ENCODE assay signal across 8 mouse cellular contexts in genomic region chr1:156939251-156940141, GRCm38 (mm10). TPM values are rescaled to one million over a fixed set of nuclear protein-coding genes. Genes with fewer than 3 reads are reported as not detected.
DNase-seq lines count a peak whose midpoint lies in the region; ATAC-seq and TF ChIP-seq lines count a peak whose summit lies in the region.

Gene Ralgps2 (minus strand): TSS chr1:156939626.

- DNase-seq in 416B (ENCODE audit: low read depth) = peak; percentile 72
- peak; percentile 28 for DNase-seq in adrenal gland, adult 8-10 months
- peak; percentile 84 for DNase-seq in embryonic facial prominence, embryonic 10.5 days (ENCODE audit: low spot score)
- peak; percentile 78 for DNase-seq in liver, embryonic 11.5 days (ENCODE audit: low spot score)
- DNase-seq in splenic B cell, adult 2 months (ENCODE audit: low read depth, low spot score) = peak; percentile 69

- peak within 1 kb of the TSS; percentile 85 for H3K4me3 ChIP-seq in embryonic facial prominence, embryonic 10.5 days
- peak within 1 kb of the TSS; percentile 90 for H3K4me3 ChIP-seq in heart, embryonic 12.5 days
- peak within 1 kb of the TSS; percentile 91 for H3K4me3 ChIP-seq in kidney, embryonic 16.5 days (ENCODE audit: low read length)
- H3K4me3 ChIP-seq in liver, embryonic 11.5 days (ENCODE audit: low read depth, low read length) = peak within 1 kb of the TSS; percentile 96
- H3K4me3 ChIP-seq in myocyte = peak within 1 kb of the TSS; percentile 38

- H3K9me3 ChIP-seq in embryonic facial prominence, embryonic 10.5 days = 0 out of 2 replicates have a peak, but pooled peaks cover 2% of the 10 kb centered on the region
- H3K9me3 ChIP-seq in heart, embryonic 12.5 days (replicated peaks) = no peaks in the 10 kb centered on the region
- no peaks in the 10 kb centered on the region for H3K9me3 ChIP-seq in kidney, embryonic 16.5 days (ENCODE audit: low read length)
- no peaks in the 10 kb centered on the region for H3K9me3 ChIP-seq in liver, embryonic 11.5 days (ENCODE audit: control insufficient read depth, low read length)

- H3K4me1 ChIP-seq in embryonic facial prominence, embryonic 10.5 days = peaks cover 23% of the 10 kb centered on the region
- peaks cover 12% of the 10 kb centered on the region for H3K4me1 ChIP-seq in heart, embryonic 12.5 days (replicated peaks)
- peaks cover 21% of the 10 kb centered on the region for H3K4me1 ChIP-seq in kidney, embryonic 16.5 days (ENCODE audit: insufficient read depth, low read length)
- peaks cover 28% of the 10 kb centered on the region for H3K4me1 ChIP-seq in liver, embryonic 11.5 days (replicated peaks; ENCODE audit: control insufficient read depth, insufficient read depth, low read length)

- H3K9ac ChIP-seq in heart, embryonic 12.5 days = peak within 1 kb of the TSS; percentile 87
- peak within 1 kb of the TSS; percentile 95 for H3K9ac ChIP-seq in kidney, embryonic 16.5 days (replicated peaks; ENCODE audit: low read length)
- peak within 1 kb of the TSS; percentile 91 for H3K9ac ChIP-seq in liver, embryonic 11.5 days (ENCODE audit: low read depth, low read length)

- no peaks in the 10 kb centered on the region for H3K27me3 ChIP-seq in embryonic facial prominence, embryonic 10.5 days (replicated peaks; ENCODE audit: low read depth, poor library complexity, severe bottlenecking)
- no peaks in the 10 kb centered on the region for H3K27me3 ChIP-seq in heart, embryonic 12.5 days (replicated peaks)
- no peaks in the 10 kb centered on the region for H3K27me3 ChIP-seq in kidney, embryonic 16.5 days (ENCODE audit: insufficient read depth, low read length)
- no peaks in the 10 kb centered on the region for H3K27me3 ChIP-seq in liver, embryonic 11.5 days (replicated peaks; ENCODE audit: control insufficient read depth, insufficient read depth, low read length)
- H3K27me3 ChIP-seq in myocyte (ENCODE audit: control insufficient read depth, insufficient read depth, insufficient read length) = no peaks in the 10 kb centered on the region
- H3K27me3 ChIP-seq in splenic B cell, adult 2 months (ENCODE audit: control insufficient read depth, insufficient read depth, low read length, poor library complexity, severe bottlenecking) = no peaks in the 10 kb centered on the region

- peak; percentile 87 for ATAC-seq in heart, embryonic 12.5 days (ENCODE audit: insufficient number of reproducible peaks, low FRiP score)
- peak; percentile 81 for ATAC-seq in kidney, embryonic 16.5 days (ENCODE audit: low FRiP score, low TSS enrichment)
- ATAC-seq in liver, embryonic 11.5 days (replicated peaks; ENCODE audit: low FRiP score) = peak; percentile 82

- H3K4me2 ChIP-seq in heart, embryonic 12.5 days = peak within 1 kb of the TSS; percentile 79
- H3K4me2 ChIP-seq in kidney, embryonic 16.5 days (replicated peaks; ENCODE audit: low read depth, low read length) = peak within 1 kb of the TSS; percentile 83
- H3K4me2 ChIP-seq in liver, embryonic 11.5 days = peak within 1 kb of the TSS; percentile 96
- H3K4me2 ChIP-seq in myocyte (ENCODE audit: low read depth) = peak within 1 kb of the TSS; percentile 78

- H3K36me3 ChIP-seq in embryonic facial prominence, embryonic 10.5 days (replicated peaks) = 0 out of 2 replicates have a peak, but pooled peaks cover 3% of the 10 kb centered on the region
- no peaks in the 10 kb centered on the region for H3K36me3 ChIP-seq in heart, embryonic 12.5 days
- H3K36me3 ChIP-seq in kidney, embryonic 16.5 days (ENCODE audit: insufficient read depth, low read length) = no peaks in the 10 kb centered on the region
- H3K36me3 ChIP-seq in liver, embryonic 11.5 days (ENCODE audit: control insufficient read depth, insufficient read depth, low read length) = no peaks in the 10 kb centered on the region
- H3K36me3 ChIP-seq in myocyte (ENCODE audit: control insufficient read depth, insufficient read depth) = no peaks in the 10 kb centered on the region
- peaks cover 7% of the 10 kb centered on the region; the same call in 1 of the 2 replicates for H3K36me3 ChIP-seq in splenic B cell, adult 2 months (ENCODE audit: control insufficient read depth, insufficient read depth, low read length, poor library complexity, severe bottlenecking)

- WGBS in embryonic facial prominence, embryonic 10.5 days = under 1% methylated on average over 124 of the region's 124 CpGs
- under 1% methylated on average over 120 of the region's 124 CpGs for WGBS in heart, embryonic 12.5 days
- under 1% methylated on average over 64 of the region's 124 CpGs for WGBS in kidney, embryonic 16.5 days
- under 1% methylated on average over 89 of the region's 124 CpGs for WGBS in liver, embryonic 11.5 days

- no peak for TF ChIP-seq POLR2A in myocyte (IDR thresholded peaks at IDR 0.05; ENCODE audit: insufficient read length, low read depth)

- H3K27ac ChIP-seq in embryonic facial prominence, embryonic 10.5 days (replicated peaks) = peak within 1 kb of the TSS; percentile 98
- peak within 1 kb of the TSS; percentile 85 for H3K27ac ChIP-seq in heart, embryonic 12.5 days (ENCODE audit: poor library complexity, severe bottlenecking)
- peak within 1 kb of the TSS; percentile 89 for H3K27ac ChIP-seq in kidney, embryonic 16.5 days (ENCODE audit: low read length)
- H3K27ac ChIP-seq in liver, embryonic 11.5 days (ENCODE audit: low read depth, low read length) = peak within 1 kb of the TSS; percentile 92

- H3ac ChIP-seq in myocyte (ENCODE audit: control insufficient read depth, insufficient read length) = peak within 1 kb of the TSS; percentile 42

- H3K79me2 ChIP-seq in myocyte (ENCODE audit: control insufficient read depth, insufficient read depth) = no peaks in the 10 kb centered on the region

TF ChIP-seq in myocyte, 11 proteins besides CTCF, POLR2A, EP300 and RAD21:
- no peak for TF ChIP-seq TCF3 (IDR thresholded peaks at IDR 0.05; ENCODE audit: insufficient read length, low read depth)
- TF ChIP-seq MYOG (IDR thresholded peaks at IDR 0.05; ENCODE audit: control insufficient read depth in 1 of 3, insufficient read depth in 1 of 3, insufficient read length in 2 of 3, low read depth in 2 of 3) = peak in 2 of 3 experiments; percentile 1 to 24
- no peak for TF ChIP-seq USF1 (IDR thresholded peaks at IDR 0.05; ENCODE audit: low read depth)
- no peak for TF ChIP-seq REST (IDR thresholded peaks at IDR 0.05; ENCODE audit: insufficient read depth, insufficient read length)
- no peak for TF ChIP-seq SRF (IDR thresholded peaks at IDR 0.05; ENCODE audit: control insufficient read depth, insufficient read length, low read depth)
- TF ChIP-seq MAX (IDR thresholded peaks at IDR 0.05; ENCODE audit: low read depth) = no peak
- no peak for TF ChIP-seq POLR2AphosphoS2 (IDR thresholded peaks at IDR 0.05; ENCODE audit: insufficient read length, low read depth)
- no peak for TF ChIP-seq TCF12 (IDR thresholded peaks at IDR 0.05; ENCODE audit: insufficient read depth, poor library complexity, severe bottlenecking)
- TF ChIP-seq E2F4 (IDR thresholded peaks at IDR 0.05; ENCODE audit: insufficient read depth) = no peak
- TF ChIP-seq MYOD1 (IDR thresholded peaks at IDR 0.05; ENCODE audit: control insufficient read depth in 1 of 3, insufficient read length in 2 of 3, low read depth in 2 of 3) = peak in 1 of 3 experiments; percentile 66
- no peak for TF ChIP-seq CEBPB (IDR thresholded peaks at IDR 0.05; ENCODE audit: insufficient read depth, poor library complexity, severe bottlenecking)

RNA-seq across cellular contexts. Expression of gene Ralgps2, which starts in this region (rescaled TPM):
- total RNA-seq in adrenal gland, adult 8-10 months (2022) = 10 to 100 TPM; 23.3 to 31.0 (median 29.4) TPM
- polyA plus RNA-seq in embryonic facial prominence, embryonic 10.5 days (2016; fragmentation: Nextera tagmentation; extraction: Ambion mirVana) = 84.0 and 90.1 TPM in 2 replicates
- polyA plus RNA-seq in heart, embryonic 12.5 days (2016; fragmentation: Nextera tagmentation; extraction: Ambion mirVana) = 53.6 and 59.2 TPM in 2 replicates
- 59.0 and 59.3 TPM in 2 replicates for polyA plus RNA-seq in kidney, embryonic 16.5 days (2015; fragmentation: Nextera tagmentation; extraction: Ambion mirVana)
- 33.6 and 38.6 TPM in 2 replicates for polyA plus RNA-seq in liver, embryonic 11.5 days (2014; fragmentation: Nextera tagmentation; extraction: Ambion mirVana)
- 7.8 TPM for polyA plus RNA-seq in myocyte (2012; fragmentation: generic; extraction: Trizol)

Comparison
In these comparisons a context has a peak if more than half of its experiments do, and no peak if none do; other contexts are left out.
1. Peak in every context shown above with its lines: DNase-seq, ATAC-seq, H3K4me3 ChIP-seq and H3K27ac ChIP-seq.
2. DNase-seq: peak in every context shown above with its lines; median percentile 84 in embryonic facial prominence, embryonic 10.5 days; 78 in liver, embryonic 11.5 days; 72 in 416B; 69 in splenic B cell, adult 2 months; 28 in adrenal gland, adult 8-10 months.
3. H3K4me3 ChIP-seq: peak in every context shown above with its lines; median percentile 96 in liver, embryonic 11.5 days; 91 in kidney, embryonic 16.5 days; 90 in heart, embryonic 12.5 days; 85 in embryonic facial prominence, embryonic 10.5 days; 38 in myocyte.